Comparison of ENCODE assay signal across 28 mouse cellular contexts in genomic region chr16:38953821-38954220, GRCm38 (mm10).
DNase-seq lines count a peak whose midpoint lies in the region; ATAC-seq and TF ChIP-seq lines count a peak whose summit lies in the region.
"Had no signal": no experiment of that assay in that cellular context is flagged by ENCODE, and none has a peak within 500 bp of the region (broad histone marks: within the 10 kb centered on the region; RNA-seq: fewer than 3 reads in every experiment).

No protein-coding gene starts in this region.

- H3K27me3 ChIP-seq in forebrain, embryonic 11.5 days (ENCODE audit: control insufficient read depth, insufficient read depth, low read length), result no peaks in the 10 kb centered on the region
- H3K27me3 ChIP-seq in forebrain, embryonic 16.5 days (replicated peaks; ENCODE audit: control insufficient read depth, insufficient read depth, low read length), result no peaks in the 10 kb centered on the region
- H3K27me3 ChIP-seq: embryonic facial prominence, embryonic 15.5 days; hindbrain, embryonic 12.5 days; limb, embryonic 12.5 days; liver, embryonic 15.5 days had no signal

- no peak overlapping the region for H3K4me3 ChIP-seq in forebrain, embryonic 11.5 days (ENCODE audit: low read depth, low read length)
- no peak overlapping the region for H3K4me3 ChIP-seq in forebrain, embryonic 16.5 days (replicated peaks; ENCODE audit: low read length)
- no peak overlapping the region for H3K4me3 ChIP-seq in layer of hippocampus, adult 2 months
- H3K4me3 ChIP-seq in olfactory bulb, adult 2 months (ENCODE audit: insufficient read depth, low read depth, low read length), result no peak overlapping the region
- H3K4me3 ChIP-seq: embryonic facial prominence, embryonic 15.5 days; hindbrain, embryonic 12.5 days; limb, embryonic 12.5 days; liver, embryonic 15.5 days had no signal

- H3K36me3 ChIP-seq in forebrain, embryonic 11.5 days (ENCODE audit: control insufficient read depth, insufficient read depth, low read length), result no peaks in the 10 kb centered on the region
- no peaks in the 10 kb centered on the region for H3K36me3 ChIP-seq in forebrain, embryonic 16.5 days (ENCODE audit: control insufficient read depth, insufficient read depth)
- H3K36me3 ChIP-seq: embryonic facial prominence, embryonic 15.5 days; G1E; hindbrain, embryonic 12.5 days; limb, embryonic 12.5 days; liver, embryonic 15.5 days had no signal

- DNase-seq in forebrain, embryonic 11.5 days (ENCODE audit: low spot score), result no peak
- no peak for DNase-seq in layer of hippocampus, adult 2 months (ENCODE audit: low spot score in 2 of 2)
- no peak for DNase-seq in layer of hippocampus, adult 9-10 months (ENCODE audit: low spot score)
- DNase-seq in T-cell, adult 2 months (ENCODE audit: low spot score), result no peak
- no peak for DNase-seq in left cerebral cortex, postnatal 4 days
- DNase-seq: adrenal gland, postnatal 14 days; cerebellum, adult 11-12 months; cerebellum, adult 9-11 months; gastrocnemius, postnatal 25 days; heart, adult 18-20 months; heart, postnatal 36 days; kidney, adult 18-20 months; layer of hippocampus, postnatal 36 days; lung, embryonic 14.5 days; lung, postnatal 14 days; midbrain, embryonic 14.5 days; right cerebral cortex, postnatal 4 days; thymus, adult 18-20 months; thymus, postnatal 25 days had no signal

- H3K27ac ChIP-seq in forebrain, embryonic 11.5 days (ENCODE audit: low read depth, low read length), result no peak overlapping the region
- no peak overlapping the region for H3K27ac ChIP-seq in forebrain, embryonic 16.5 days (ENCODE audit: low read length)
- peak overlapping the region; percentile 84 for H3K27ac ChIP-seq in layer of hippocampus, adult 2 months
- peak overlapping the region; percentile 79; the same call in 1 of the 2 replicates for H3K27ac ChIP-seq in olfactory bulb, adult 2 months (ENCODE audit: insufficient read depth, low read depth, low read length)
- H3K27ac ChIP-seq: embryonic facial prominence, embryonic 15.5 days; hindbrain, embryonic 12.5 days; limb, embryonic 12.5 days; liver, embryonic 15.5 days; stomach, postnatal 0 days had no signal

- H3K4me2 ChIP-seq in forebrain, embryonic 11.5 days (ENCODE audit: low read depth, low read length, severe bottlenecking), result no peak overlapping the region
- H3K4me2 ChIP-seq in forebrain, embryonic 16.5 days (ENCODE audit: low read length), result no peak overlapping the region
- H3K4me2 ChIP-seq: embryonic facial prominence, embryonic 15.5 days; heart, embryonic 11.5 days; hindbrain, embryonic 12.5 days; limb, embryonic 12.5 days; liver, embryonic 15.5 days; lung, embryonic 14.5 days had no signal

- no peaks in the 10 kb centered on the region for H3K4me1 ChIP-seq in forebrain, embryonic 11.5 days (replicated peaks; ENCODE audit: control insufficient read depth, insufficient read depth, low read length)
- H3K4me1 ChIP-seq in forebrain, embryonic 16.5 days (replicated peaks; ENCODE audit: control insufficient read depth, insufficient read depth, low read length), result peaks cover 9% of the 10 kb centered on the region; the same call in 1 of the 2 replicates
- H3K4me1 ChIP-seq in olfactory bulb, adult 2 months (ENCODE audit: control insufficient read depth, insufficient read depth, low read length), result peaks cover 29% of the 10 kb centered on the region
- H3K4me1 ChIP-seq: embryonic facial prominence, embryonic 15.5 days; liver, embryonic 15.5 days had no signal

- intact Hi-C loops in left cerebral cortex, postnatal 4 days (cut with DNase I), result no loop called here

- TF ChIP-seq CTCF in layer of hippocampus, adult 2 months (conservative IDR thresholded peaks at IDR 0.05), result no peak
- no peak for TF ChIP-seq CTCF in olfactory bulb, adult 2 months (IDR thresholded peaks at IDR 0.05; ENCODE audit: insufficient read depth, low read depth, low read length)

- WGBS in forebrain, embryonic 11.5 days, result 39% methylated on average over 6 of the region's 6 CpGs
- WGBS in forebrain, embryonic 16.5 days, result 13% methylated on average over 6 of the region's 6 CpGs
- 21% methylated on average over 6 of the region's 6 CpGs for WGBS in olfactory bulb, adult 2 months

- no peak overlapping the region for H3K9ac ChIP-seq in forebrain, embryonic 11.5 days (ENCODE audit: low read length)
- no peak overlapping the region for H3K9ac ChIP-seq in forebrain, embryonic 16.5 days (replicated peaks; ENCODE audit: low read depth, low read length)
- H3K9ac ChIP-seq: embryonic facial prominence, embryonic 15.5 days; hindbrain, embryonic 12.5 days; limb, embryonic 12.5 days; liver, embryonic 15.5 days; lung, embryonic 14.5 days had no signal

- TF ChIP-seq POLR2A in olfactory bulb, adult 2 months (IDR thresholded peaks at IDR 0.05; ENCODE audit: insufficient read depth, low read depth, low read length), result no peak

- ATAC-seq in forebrain, embryonic 11.5 days (replicated peaks; ENCODE audit: low FRiP score), result 0 out of 2 replicates have a peak, but pooled peaks have one; percentile 37
- no peak for ATAC-seq in forebrain, embryonic 16.5 days

- H3K9me3 ChIP-seq in forebrain, embryonic 11.5 days (ENCODE audit: control insufficient read depth, low read length), result peaks cover 2% of the 10 kb centered on the region; the same call in 1 of the 2 replicates
- peaks cover 5% of the 10 kb centered on the region for H3K9me3 ChIP-seq in forebrain, embryonic 16.5 days (ENCODE audit: control insufficient read depth, low read length)
- H3K9me3 ChIP-seq: embryonic facial prominence, embryonic 15.5 days; hindbrain, embryonic 12.5 days; liver, embryonic 15.5 days had no signal

Comparison
In these comparisons a context has a peak if more than half of its experiments do, and no peak if none do; other contexts are left out.
1. H3K27ac ChIP-seq: peak in layer of hippocampus, adult 2 months (single experiment) and olfactory bulb, adult 2 months (single experiment); none in forebrain, embryonic 11.5 days (single experiment) and forebrain, embryonic 16.5 days (single experiment).